Mouse (Mus musculus) spleen, adult 2 months (tissue): Measurements from ENCODE around the gene Hoxd13.

ENCODE experiments used
- CTCF ChIP-seq: fragments of 200-500 bp; IDR thresholded peaks from 2 replicates; pipeline ENCODE4 v1.5.1; 2011; ENCODE audit warnings: mild to moderate bottlenecking, inconsistent platforms; ENCODE audit not compliant: insufficient read depth, insufficient read length, insufficient replicate concordance; ENCODE audit errors: extremely low read depth
- POLR2A ChIP-seq: fragments of 200-500 bp; IDR thresholded peaks from 2 replicates; pipeline ENCODE4 v1.6.1; 2011; ENCODE audit warnings: low read depth, low read length, inconsistent platforms

GRCm38 (mm10) chr2:74681594-74682531 is 13.8 kb downstream of the Hoxd13 start:
- TF ChIP-seq POLR2A: no peak
- no peak for TF ChIP-seq CTCF
